Mouse (Mus musculus): ENCODE data around the gene Nrp2.

The Nrp2 gene

GRCm38 (mm10) chr1:62786255-62786654, 83.2 kb downstream of the Nrp2 start:
- peak; percentile 67 for DNase-seq

GRCm38 (mm10) chr1:62787546-62787945, 84.5 kb downstream of the Nrp2 start:
- DNase-seq, result no peak

GRCm38 (mm10) chr1:62794223-62794895, 91.3 kb downstream of the Nrp2 start:
- DNase-seq, result no peak

- DNase-seq, result no peak
Measured at GRCm38 (mm10) chr1:62794896-62795255, 91.8 kb downstream of the Nrp2 start.

- DNase-seq, result peak; percentile 74
Measured at GRCm38 (mm10) chr1:62795307-62796037, 92.4 kb downstream of the Nrp2 start.

GRCm38 (mm10) chr1:62796038-62796647, 93.1 kb downstream of the Nrp2 start:
- DNase-seq, result no peak

GRCm38 (mm10) chr1:62799427-62799826, 96.3 kb downstream of the Nrp2 start:
- DNase-seq, result no peak

- DNase-seq, result no peak
Measured at GRCm38 (mm10) chr1:62800351-62800750, 97.3 kb downstream of the Nrp2 start.

GRCm38 (mm10) chr1:62801429-62801828, 98.3 kb downstream of the Nrp2 start:
- no peak for DNase-seq

- DNase-seq, result no peak
Measured at GRCm38 (mm10) chr1:62801842-62802241, 98.8 kb downstream of the Nrp2 start.

- no peak for DNase-seq
Measured at GRCm38 (mm10) chr1:62803544-62803943, 100.5 kb downstream of the Nrp2 start.

GRCm38 (mm10) chr1:62806014-62806413, 102.9 kb downstream of the Nrp2 start:
- no peak for DNase-seq

- no peak for DNase-seq
Measured at GRCm38 (mm10) chr1:62808395-62808794, 105.3 kb downstream of the Nrp2 start.

GRCm38 (mm10) chr1:62809601-62810228, 106.6 kb downstream of the Nrp2 start:
- no peak for DNase-seq

- peak; percentile 33 for DNase-seq
Measured at GRCm38 (mm10) chr1:62811141-62811540, 108.1 kb downstream of the Nrp2 start.

GRCm38 (mm10) chr1:62812701-62813684, 109.9 kb downstream of the Nrp2 start:
- no peak for DNase-seq

- DNase-seq, result no peak
Measured at GRCm38 (mm10) chr1:62813938-62814337, 110.9 kb downstream of the Nrp2 start.

GRCm38 (mm10) chr1:62817566-62817965, 114.5 kb downstream of the Nrp2 start:
- peak; percentile 30 for DNase-seq

- no peak for DNase-seq
Measured at GRCm38 (mm10) chr1:62820170-62820569, 117.1 kb downstream of the Nrp2 start.

GRCm38 (mm10) chr1:62821509-62822398, 118.7 kb downstream of the Nrp2 start:
- peak; percentile 47 for DNase-seq

GRCm38 (mm10) chr1:62823549-62824195, 120.6 kb downstream of the Nrp2 start:
- peak; percentile 69 for DNase-seq
